Mouse (Mus musculus): Measurements from ENCODE around the gene Trim7.
"Not testable (repeated sequence)": the region's sequence is repeated elsewhere in the genome, so short reads cannot be mapped to it uniquely, and the experiment has no call there.

The Trim7 gene

DNA sequence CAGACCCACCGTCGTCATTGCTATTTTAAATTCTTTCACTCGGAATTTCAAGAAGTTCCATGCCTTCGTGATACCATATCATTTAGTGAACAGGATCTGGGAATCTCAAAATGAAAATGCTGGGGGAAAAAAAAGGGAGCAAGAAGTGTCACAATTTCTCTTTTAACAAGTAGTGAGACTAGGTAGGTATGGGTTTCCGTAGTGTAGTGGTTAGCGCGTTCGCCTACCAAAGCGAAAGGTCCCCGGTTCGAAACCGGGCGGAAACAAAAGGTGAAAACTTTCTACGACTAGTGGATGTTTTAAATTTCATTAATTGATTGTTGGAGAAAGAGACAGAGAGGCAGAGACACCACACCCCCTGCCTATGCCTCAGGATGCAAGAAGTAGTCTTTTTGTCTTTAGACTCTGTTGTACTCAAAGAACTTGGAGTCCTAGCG, 2.4 kb upstream of the Trim7 start:
- DNase-seq (ENCODE audit: low spot score in 2 of 2), result peak in 1 of 2 experiments; percentile 51

DNA sequence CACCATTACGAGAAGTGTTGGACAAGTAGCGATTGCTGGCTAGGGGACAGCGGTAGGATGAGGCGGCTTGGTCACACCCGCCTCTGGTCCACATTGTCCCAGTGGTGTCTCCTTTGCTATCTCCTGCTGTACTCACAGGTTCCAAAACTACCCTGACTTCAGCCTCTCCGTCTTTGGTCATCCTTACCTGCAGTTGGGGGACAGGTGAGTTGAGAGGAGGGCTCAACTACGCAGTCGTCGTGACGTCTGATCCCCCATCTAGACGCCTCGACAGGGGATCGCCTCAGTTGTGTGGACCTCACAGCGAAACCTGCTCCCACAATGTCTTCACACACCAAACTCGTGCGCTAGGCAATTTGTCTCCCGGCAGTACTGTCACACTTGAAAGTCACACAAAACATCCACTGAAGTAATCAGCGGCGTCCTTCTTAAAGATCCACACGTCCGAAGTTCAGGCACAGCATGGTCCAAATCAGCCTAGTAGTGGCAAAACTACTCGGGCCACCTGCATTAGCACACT, 1.6 kb upstream of the Trim7 start:
- no peak for DNase-seq (ENCODE audit: low spot score in 2 of 2)

DNA sequence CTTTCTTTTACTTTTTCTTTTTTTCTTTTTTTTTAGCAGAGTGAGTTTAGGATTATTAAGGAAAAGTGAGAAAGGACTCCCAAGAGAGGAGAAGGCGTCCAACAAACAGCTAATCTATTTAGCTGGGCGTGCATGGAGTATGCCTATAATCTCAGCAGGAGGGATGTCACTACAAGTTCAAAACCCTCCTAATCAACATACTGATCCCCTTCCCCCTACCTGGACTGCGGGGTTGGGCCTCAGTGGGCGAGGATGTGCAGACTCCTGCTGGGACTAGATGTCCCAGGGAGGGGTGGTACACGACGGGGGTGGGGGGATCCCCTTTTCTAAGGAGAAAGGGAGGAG, 784 bp downstream of the Trim7 start:
- DNase-seq (ENCODE audit: low spot score in 2 of 2), result no peak

DNA sequence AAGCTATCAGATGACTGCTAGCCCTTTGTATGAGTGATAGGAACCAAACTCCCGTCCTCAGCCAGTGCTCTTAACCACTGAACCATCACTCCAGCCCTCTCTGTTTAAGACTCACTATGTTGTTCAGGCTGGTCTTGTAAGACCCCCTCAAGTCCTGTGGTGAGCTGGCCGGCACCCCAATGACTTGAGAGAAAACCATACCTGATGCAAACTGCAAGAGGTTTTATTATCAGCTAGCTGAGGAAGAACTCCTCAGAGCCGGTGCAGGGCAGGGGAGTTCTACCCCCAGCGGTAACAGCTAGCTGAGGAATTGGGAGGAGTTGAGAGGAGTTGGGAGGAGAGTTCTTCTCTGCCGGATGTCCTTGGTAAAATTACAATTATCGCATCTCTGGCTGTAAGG, 2.0 kb downstream of the Trim7 start:
- DNase-seq (ENCODE audit: low spot score in 2 of 2), result no peak

DNA sequence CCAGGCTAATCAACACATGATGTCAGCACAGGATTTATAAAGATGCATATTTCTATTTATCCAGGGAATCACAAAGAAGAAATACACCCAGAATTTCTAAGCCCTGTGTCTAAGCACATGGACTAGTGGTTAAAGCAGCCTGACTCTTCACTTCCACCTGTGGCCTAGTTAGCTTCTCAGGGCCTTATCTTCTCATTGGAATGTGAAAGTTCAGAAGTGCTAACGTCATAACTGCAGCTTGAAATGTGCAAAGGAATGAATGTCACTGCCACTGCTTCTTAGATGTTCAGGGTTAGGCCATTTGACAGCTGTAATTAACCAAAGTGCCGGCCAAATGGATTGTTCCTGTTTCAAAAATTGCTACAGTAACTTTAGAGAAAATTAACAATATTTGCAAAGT, 4.3 kb downstream of the Trim7 start:
- no peak for DNase-seq (ENCODE audit: low spot score in 2 of 2)

DNA sequence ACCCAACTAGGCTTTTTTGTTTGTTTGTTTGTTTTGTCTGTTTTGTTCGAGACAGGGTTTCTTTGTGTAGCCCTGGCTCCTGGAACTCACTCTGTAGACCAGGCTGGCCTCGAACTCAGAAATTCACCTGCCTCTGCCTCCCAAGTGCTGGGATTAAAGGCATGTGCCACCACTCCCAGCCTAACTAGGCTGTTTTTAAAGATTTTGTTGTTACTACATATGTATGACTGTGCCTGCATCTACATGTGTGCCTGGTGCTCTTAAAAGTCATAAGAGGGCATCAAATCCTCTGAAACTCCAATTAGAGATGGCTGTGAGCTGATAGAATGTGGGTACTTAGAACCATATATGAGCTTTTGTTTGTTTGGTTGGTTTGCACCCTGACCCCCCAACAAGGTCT, 5.3 kb downstream of the Trim7 start:
- DNase-seq (ENCODE audit: low spot score in 2 of 2), result no peak

DNA sequence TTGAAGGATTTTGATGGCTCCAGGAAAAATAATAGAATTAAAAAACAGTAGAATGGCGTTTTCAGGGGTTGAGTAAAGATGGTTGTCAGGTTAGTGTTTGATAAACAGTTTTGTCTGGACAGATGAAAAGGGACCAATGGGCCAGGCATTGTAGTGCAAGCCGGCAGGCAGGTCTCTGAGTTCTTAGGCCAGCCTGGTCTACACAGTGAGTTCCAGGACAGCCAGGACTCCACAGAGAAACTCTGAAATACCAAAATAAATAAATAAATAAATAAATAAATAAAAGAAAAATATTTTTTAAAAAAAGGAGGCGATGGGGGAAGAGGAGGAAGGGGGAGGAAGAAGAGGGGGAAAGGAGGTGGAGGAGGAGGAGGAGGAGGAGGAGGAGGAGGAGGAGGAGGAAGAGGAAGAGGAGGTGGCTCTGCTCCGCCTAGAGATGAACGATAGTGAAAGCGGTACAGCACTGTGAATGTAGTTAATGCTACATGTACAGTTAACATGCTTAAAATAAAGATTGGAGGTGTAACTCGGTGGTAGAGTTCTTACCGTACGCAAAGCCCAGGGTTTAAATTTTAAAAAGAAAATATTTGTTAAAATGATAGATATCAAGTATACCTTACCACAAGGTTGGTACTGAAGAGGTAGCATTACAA, 7.3 kb downstream of the Trim7 start:
- DNase-seq (ENCODE audit: low spot score in 2 of 2), result no peak

DNA sequence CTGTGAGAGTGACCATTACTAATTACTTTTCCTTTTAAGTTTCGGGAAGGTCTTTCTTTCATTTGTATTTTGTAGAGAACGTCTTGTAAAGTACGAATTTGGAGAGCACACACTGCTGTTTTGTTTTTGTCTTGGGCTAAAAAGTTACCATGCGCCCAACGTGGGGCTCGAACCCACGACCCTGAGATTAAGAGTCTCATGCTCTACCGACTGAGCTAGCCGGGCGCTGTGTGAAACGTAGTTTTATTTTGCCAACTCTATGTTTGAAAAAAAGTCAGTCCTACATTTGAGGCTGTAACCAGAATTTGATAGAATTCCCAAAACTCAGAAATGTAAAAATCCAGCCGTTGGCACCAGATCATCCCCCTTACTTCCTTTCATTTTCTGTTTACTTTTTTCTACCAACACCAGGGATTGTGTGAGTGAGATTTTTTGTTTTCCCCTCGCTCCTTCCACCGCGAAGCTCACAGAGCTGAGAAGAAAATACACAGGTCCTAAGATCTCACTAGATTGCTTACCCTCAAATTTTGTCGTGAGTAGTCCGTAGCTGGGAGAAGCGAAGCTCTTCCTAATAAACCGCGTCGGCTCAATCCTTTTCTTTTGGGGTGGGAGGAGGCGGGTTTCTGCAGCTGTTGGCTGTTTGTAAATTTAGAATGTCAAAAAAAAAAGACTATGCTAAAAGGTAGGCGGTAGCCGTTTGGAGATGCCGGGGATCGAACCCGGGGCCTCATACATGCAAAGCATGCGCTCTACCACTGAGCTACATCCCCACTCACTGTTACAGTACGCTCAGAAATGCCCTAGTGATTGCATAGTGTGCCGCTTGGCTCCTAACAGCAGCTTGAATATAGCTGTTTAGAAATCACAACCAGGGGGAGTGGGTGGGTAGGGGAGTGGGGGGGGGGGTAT, 8.0 kb downstream of the Trim7 start:
- peak; percentile 85 to 92 for DNase-seq (ENCODE audit: low spot score in 2 of 2)

DNA sequence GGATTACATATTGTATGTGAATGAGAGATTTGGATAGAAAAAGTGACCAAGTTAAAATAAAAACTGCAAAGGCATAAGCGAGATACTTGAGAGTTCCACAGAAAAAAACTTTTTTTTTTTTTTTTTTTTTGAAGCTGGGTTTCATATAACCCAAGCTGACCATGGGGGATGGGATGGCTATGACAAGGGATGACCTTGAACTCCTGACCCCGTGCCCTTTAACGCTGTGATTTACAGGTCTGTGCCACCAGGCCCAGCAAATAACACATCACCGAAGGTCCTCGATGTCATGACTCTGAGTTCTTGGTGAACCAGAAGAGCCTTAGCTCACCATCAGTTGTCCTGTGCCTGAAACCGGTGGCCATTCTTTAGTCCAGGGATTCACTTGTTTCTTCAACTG, 10.0 kb downstream of the Trim7 start:
- DNase-seq (ENCODE audit: low spot score in 2 of 2), result no peak

DNA sequence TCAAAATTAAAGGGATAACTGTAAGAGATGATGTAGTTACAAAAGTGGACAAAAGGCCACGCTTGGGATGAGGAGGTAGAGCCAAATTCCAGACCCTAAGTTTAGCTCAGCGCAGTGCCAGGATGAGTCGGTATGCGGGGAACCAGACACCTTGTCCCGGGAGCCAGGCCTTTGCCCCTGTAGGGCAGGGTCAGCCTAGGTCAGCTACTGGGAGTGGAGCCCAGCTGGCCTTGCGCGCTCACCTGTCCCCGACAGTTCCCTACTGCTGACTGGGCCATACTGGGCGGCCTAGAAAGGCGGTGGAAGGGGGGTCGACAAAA, 11.0 kb downstream of the Trim7 start:
- no peak for DNase-seq (ENCODE audit: low spot score in 2 of 2)

DNA sequence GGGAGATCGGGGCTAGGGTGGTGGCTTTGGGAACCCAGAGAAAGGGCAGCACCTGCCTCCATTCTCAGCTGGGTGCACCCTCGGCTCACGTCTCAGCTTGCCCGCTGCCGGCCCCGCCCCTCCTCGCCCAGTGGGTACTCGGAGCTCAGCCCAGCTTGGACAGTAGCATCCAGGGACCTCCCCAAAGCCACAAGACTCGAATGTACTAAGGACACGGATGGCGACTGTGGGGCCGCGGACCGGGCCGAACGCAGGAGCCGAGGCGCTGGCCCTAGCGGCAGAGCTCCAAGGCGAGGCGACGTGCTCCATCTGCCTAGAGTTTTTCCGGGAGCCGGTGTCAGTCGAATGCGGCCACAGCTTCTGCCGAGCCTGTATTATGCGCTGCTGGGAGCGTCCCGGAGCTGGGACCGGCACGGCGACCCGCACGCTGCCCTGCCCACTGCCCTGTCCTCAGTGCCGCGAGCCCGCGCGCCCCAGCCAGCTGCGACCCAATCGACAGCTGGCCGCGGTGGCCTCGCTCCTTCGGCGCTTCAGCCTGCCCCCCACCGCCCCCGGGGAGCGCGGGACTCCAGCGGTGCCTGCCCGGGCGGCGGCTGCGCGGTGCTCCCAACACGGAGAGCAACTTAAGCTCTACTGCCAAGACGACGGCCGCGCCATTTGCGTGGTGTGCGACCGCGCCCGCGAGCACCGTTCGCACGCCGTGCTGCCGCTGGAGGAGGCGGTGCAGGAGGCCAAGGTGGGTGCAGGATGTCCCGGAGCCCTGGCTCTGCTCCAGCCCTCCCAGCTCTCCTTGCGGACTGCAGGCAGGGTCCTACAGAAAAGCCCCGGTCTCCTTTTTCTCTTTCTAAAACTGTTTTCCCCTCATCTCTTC, 11.6 kb downstream of the Trim7 start:
- DNase-seq (ENCODE audit: low spot score in 2 of 2), result peak in 1 of 2 experiments; percentile 36

DNA sequence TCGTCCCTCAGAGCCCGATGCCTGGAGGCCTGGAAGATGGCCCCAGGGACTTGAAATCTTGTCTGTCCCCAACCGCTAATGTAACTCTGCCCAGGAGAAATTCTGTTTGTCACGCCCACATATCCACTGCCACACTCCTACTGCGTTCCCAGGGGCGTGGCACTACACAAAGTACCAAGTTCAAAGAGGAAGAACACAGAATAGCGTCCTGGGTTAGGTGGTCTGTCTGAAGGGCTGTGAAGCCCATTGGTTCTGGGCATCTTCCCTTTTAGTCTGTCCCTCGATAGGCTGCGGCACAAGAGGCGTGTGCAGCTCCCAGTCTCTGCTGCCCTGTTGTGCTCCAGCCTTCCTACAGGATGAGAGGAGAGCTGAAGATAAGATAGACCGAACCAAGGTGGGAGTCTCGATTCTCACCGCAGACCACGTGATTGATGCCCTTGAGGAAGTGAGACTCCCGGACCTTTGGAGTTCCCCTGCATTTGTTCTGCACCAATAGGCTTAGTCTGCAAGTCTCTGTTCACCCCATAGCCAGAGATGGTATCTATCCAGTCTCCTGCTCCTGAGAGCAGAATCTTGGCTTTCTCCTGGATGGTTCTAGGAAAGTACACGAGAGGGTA, 12.3 kb downstream of the Trim7 start:
- no peak for DNase-seq (ENCODE audit: low spot score in 2 of 2)

DNA sequence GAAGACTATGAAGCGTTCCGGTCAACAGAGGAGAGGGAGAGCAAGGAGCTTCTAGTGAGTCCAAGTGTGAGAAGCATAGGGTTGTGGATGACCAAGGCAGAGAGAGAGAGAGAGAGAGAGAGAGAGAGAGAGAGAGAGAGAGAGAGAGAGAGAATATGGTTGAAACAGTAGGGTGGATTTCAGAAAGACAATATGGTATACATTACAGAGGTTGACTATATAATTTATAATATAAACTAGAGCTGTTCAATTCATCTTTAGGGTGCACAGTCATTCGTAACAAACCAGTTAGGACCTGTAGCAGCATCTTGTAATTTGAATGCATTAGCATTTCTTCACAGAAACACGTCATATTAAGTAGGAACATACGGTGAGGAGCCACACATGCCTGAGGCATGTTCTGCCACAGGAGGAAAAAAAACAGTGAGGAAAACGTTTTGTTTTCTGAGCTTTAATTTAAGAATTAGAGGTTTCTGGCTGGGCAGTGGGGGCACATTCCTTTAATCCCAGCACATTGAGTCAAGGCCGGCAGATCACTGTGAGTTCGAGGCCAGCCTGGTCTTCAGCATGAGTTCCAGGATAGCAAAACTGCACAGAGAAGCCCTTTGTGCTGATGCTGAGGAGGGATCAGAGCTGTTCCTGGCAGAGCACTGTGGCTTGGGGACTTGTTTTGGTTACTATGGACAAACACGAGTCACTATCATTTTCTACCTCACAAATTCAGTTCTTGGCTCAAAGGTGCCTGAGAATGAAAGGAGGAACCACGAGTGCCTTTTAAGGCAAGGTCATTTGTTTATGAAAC, 13.1 kb downstream of the Trim7 start:
- no peak for DNase-seq (ENCODE audit: low spot score in 2 of 2)

DNA sequence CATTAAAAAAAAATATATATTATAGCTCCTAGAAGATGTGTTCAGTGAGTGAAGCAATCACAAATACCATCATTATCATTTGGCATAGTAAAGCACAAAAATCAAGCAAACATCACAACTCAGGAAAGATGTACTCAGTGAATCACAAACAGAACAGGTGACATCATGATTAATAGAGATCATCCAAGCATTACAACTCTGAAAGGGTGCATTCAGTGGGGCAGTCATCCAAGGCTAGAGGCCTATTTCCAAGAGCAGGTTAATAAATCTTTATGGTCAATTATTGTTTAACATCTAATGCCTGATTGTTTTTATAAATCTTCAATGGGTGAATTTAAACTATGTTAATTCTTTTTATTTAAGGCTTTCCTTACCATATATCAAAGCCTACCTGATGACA, 14.9 kb downstream of the Trim7 start:
- no peak for DNase-seq (ENCODE audit: low spot score in 2 of 2)

DNA sequence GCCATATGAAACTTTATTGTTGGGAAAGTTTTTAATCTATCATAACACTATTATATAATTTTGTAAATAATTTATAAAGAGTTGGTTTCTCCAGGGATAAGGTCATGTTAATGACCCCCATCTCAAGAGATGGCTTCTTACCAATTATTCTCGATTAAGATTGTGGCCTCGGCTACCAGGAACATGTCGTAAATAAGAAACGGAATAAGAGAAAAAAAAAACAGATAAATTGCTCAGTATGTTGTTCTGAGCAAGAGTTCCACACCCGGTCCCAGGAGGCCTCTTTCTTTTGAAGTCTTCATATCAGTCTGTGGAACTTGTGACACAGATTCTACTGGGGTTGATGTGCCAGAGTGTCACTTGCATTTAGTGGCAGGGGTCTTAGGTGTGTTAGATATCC, 15.3 kb downstream of the Trim7 start:
- no peak for DNase-seq (ENCODE audit: low spot score in 2 of 2)

DNA sequence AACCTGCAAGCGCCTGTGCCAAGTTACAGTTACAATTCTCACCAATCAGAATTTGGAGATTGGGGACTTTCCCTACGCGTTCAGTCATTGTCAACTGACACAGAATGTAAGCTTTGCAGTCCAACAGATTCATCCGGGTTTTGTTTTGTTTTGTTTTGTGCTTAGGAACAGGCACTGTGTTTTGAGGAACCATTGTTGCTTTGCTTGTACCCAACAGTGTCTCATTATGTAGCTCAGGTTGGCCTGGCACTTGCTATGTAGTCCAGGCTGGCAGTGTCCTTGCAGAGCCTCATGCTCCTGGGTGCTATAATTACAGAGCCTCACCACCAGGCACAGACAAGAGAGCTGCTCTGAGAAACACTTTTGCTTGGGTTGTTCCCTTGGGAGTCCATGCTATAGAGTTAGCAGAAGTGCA, 16.4 kb downstream of the Trim7 start:
- no peak for DNase-seq (ENCODE audit: low spot score in 2 of 2)

DNA sequence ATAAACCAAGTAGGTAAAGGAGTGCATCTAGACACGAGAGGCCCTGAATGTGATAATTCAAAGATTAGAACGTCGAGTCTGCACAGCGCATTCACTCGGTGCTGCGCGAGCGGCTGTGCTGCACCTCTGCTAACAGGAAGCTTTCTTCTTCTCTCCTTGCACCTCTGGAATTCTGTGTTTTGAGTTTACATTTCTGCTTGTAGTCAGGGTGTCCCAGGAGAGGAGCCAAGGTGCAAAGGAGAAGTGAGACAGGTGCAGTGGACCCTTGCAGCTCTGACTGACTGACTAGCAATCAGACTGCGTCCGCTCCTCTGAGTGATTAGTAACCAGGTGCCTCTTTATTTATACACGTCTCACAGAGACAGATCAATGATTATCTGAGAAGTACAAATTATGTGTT, 17.3 kb downstream of the Trim7 start:
- DNase-seq (ENCODE audit: low spot score in 2 of 2), result no peak

DNA sequence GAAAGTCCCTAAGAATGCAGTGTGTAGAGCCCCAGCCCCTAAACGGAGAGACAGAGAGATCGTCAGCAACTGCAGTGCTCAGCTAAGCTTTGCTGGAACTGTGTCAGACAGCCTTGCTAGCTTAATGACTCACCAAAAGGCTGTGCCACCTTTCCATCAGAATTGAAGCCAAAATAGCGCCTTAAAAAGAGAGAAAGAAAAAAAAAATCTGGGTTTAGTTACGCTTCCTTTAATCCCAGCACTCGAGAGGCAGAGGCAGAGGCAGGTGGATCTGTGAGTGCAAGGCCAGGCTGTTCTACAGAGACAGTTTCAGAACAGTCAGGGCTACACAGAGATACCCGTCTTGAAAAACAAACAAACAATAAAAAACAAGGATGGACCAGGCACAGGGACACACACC, 18.4 kb downstream of the Trim7 start:
- DNase-seq (ENCODE audit: low spot score in 2 of 2), result no peak

DNA sequence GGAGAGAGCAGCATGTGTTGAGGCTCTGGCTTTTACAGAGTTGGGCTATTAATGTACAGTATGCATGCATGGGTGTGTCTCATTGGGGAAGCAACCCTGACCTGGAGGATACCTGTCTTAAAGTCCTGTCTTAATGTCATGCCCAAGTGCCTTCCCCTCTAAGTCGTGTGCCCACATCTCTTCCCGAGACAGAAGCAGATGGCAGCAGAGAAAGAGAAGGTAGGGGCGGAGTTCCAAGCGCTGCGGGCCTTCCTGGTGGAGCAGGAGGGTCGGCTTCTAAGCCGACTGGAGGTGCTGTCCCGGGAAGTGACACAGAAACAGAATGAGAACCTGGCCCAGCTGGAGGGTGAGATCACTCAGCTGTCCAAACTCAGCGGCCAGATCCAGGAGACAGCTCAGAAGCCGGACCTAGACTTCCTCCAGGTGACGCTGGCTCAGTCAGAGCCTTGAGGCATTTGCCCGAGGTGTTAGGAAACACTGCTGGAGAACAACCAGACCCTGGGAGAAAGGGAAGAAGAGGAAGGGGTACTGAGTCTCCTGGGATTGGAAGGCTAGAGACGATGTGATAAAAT, 19.4 kb downstream of the Trim7 start:
- no peak for DNase-seq (ENCODE audit: low spot score in 2 of 2)

DNA sequence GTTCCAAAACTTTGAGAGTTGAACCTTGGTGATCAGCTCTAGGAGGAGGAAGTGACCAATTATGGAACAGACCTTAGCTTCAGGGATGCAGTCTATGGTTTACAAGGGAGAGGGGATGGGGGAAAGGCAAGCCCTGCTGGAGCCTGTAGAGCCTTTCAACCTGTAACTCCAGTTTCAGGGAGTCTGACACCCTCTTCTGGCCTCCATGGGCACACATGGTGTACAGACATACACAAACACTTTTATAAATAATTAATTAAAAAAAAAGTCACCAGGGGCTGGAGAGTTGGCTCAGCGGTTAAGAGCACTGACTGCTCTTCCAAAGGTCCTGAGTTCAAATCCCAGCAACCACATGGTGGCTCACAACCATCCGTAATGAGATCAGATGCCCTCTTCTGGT, 20.4 kb downstream of the Trim7 start:
- DNase-seq (ENCODE audit: low spot score in 2 of 2), result not testable (repeated sequence)

DNA sequence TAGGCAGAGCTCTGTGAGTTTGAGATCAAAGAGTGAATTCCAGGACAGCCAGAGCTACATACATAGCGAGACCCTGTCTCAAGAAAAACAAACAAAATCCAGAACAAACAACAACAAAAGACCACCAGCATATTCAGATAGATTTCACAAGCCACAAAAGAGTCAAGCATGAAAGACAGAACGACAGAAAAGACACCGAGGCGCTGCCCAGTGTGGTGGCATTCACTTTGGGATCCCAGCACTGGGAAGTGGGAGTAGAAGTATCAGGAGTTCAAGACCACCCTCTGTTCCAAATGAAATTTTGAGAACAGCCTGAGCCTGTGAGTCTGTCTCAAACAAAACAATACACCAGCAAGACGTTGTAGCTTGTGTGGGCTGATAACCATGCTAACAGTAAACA, 20.9 kb downstream of the Trim7 start:
- no peak for DNase-seq (ENCODE audit: low spot score in 2 of 2)

Data from frontal cortex, postnatal 14 days (tissue).